Mouse (Mus musculus) lung, adult 2 months (tissue): ENCODE measurements around the gene Pgs1. TPM values are rescaled to one million over a fixed set of nuclear protein-coding genes. Genes with fewer than 3 reads are reported as not detected.

Experiments
- DNase-seq: peaks from one replicate; pipeline ENCODE4 v3.0.0; 2022
- H3K4me1 ChIP-seq: fragments of 200-500 bp; 2 replicates; pipeline ENCODE4 v1.6.1; 2011; ENCODE audit warnings: low read length; ENCODE audit not compliant: control insufficient read depth, insufficient read depth
- H3K4me3 ChIP-seq: fragments of 200-500 bp; replicated peaks from 2 replicates; pipeline ENCODE3; 2011; ENCODE audit warnings: low read depth, mild to moderate bottlenecking, control low read depth, low read length; ENCODE audit errors: extremely low read depth
- CTCF ChIP-seq: fragments of 200-500 bp; IDR thresholded peaks from 2 replicates; pipeline ENCODE4 v1.5.1; 2011; ENCODE audit warnings: mild to moderate bottlenecking, low read length, control low read depth; ENCODE audit not compliant: insufficient read depth
- POLR2A ChIP-seq: fragments of 200-500 bp; IDR thresholded peaks from 2 replicates; pipeline ENCODE4 v1.6.1; 2011; ENCODE audit warnings: low read depth, mild to moderate bottlenecking, control low read depth, low read length, borderline replicate concordance; ENCODE audit errors: extremely low read depth
- WGBS: fragments of 180-500 bp; shearing (Covaris S2); methylation state at CpG from one replicate; pipeline ENCODE4 v1.1.7; 2018; 5-methylcytosine and 5-hydroxymethylcytosine counted together
- polyA plus RNA-seq: library from polyadenylated mRNA; depleted of rRNA; stranded (reverse); fragments of >200 nt; gene quantifications from 2 replicates; pipeline ENCODE4 v1.2.3, GENCODE M21; 2012

The Pgs1 gene
- polyA plus RNA-seq, 1 experiment: 83.2 TPM

DNA sequence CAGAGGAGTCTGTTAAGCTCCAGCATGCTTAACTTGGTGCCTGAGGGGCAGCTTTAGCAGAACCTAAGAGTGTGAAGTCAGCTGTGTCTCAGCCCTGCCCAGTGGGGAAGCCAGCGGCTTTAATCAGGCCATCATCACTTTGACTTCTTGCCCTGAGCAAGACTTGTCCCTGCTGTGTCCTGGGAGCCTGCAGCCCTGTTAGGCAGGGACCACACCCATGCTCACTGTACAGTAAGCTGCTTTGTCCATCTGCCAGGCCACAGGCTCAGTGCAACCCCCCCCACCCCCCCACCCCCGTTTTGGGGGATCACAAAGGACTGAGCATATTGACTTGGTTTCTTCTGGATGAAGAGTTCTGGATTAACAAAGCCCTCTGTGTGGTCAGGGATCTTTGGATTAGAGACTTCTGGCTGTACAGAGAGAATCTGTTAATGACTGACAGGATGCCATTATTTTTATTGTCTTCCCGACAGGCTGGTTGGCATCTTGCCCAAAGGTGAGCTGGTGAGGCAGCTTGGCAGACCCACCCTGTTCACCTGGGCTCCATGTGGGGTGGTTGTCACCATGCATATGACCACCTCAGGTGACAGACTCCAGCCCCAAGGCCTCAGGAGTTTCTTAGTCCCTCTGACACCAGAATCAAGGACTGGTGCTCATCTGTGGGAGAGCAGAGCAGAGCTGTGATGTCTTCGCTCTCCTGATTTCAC, 23.9 kb downstream of the Pgs1 start:
- DNase-seq: no peak
- H3K4me1 ChIP-seq: peaks cover 24% of the 10 kb centered on the region
- no peak overlapping the region for H3K4me3 ChIP-seq
- TF ChIP-seq CTCF: no peak
- TF ChIP-seq POLR2A: no peak
- WGBS: 44% methylated on average over 4 of the region's 4 CpGs

- TF ChIP-seq POLR2A (no peak), CTCF (no peak)
- 52% methylated on average over 1 of the region's 1 CpGs for WGBS
- no peak overlapping the region for H3K4me3 ChIP-seq
- H3K4me1 ChIP-seq: peaks cover 20% of the 10 kb centered on the region
- no peak for DNase-seq
Measured at GRCm38 (mm10) chr11:118012595-118012994, 26.5 kb downstream of the Pgs1 start.

DNA sequence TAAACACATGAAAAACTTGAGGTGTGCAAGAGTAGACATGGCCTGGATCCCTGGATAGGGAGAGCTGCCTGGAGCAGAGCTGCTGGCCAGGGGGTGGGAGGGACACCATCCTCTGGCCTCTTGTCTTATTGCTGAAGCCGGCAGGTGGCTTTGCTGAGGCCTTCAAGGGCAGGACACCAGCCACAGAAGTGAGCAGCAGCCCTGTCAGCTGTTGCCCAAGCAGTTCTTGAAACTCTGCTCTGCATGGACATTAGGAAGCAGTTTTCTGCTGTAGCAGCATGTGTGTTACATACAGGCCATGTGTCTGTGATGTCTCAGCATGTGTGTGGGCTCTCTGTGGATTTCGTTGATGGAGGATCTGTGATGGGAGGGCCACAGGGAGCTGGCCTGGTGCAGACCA, 27.2 kb downstream of the Pgs1 start:
- Histone ChIP-seq H3K4me1 (peaks cover 15% of the 10 kb centered on the region), H3K4me3 (no peak overlapping the region)
- DNase-seq: no peak
- no peak for TF ChIP-seq POLR2A
- no peak for TF ChIP-seq CTCF
- 68% methylated on average over 2 of the region's 2 CpGs for WGBS

DNA sequence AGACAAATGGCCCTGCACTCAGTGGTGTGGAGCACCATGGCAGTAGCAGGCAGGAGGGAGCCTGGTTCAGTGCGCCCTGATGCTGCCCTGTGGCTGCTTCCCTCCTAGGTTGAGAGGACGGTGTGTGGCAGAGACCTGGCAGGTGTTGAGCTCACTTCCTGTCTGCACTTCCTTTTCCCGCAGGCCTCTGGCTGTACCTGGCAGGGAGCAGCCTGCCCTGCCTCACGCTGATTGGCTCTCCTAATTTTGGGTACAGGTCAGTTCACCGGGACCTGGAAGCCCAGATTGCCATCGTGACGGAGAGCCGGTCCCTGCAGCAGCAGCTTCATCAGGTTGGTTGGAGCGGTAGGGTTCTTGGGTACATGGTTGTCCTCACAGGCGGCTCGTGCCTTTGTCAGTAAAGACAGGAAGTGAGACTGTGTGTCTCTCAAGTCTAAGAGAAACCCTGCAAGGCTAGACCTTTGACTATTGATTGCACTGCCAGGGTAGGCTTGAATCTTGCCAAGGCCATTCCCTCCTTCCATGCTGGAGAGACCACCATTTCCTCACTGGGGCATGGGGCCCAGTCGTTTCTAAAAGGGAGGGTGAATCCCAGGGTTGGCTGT, 28.4 kb downstream of the Pgs1 start:
- Histone ChIP-seq H3K4me3 (no peak overlapping the region), H3K4me1 (peaks cover 8% of the 10 kb centered on the region)
- no peak for DNase-seq
- TF ChIP-seq CTCF (no peak), POLR2A (no peak)
- 71% methylated on average over 12 of the region's 12 CpGs for WGBS

DNA sequence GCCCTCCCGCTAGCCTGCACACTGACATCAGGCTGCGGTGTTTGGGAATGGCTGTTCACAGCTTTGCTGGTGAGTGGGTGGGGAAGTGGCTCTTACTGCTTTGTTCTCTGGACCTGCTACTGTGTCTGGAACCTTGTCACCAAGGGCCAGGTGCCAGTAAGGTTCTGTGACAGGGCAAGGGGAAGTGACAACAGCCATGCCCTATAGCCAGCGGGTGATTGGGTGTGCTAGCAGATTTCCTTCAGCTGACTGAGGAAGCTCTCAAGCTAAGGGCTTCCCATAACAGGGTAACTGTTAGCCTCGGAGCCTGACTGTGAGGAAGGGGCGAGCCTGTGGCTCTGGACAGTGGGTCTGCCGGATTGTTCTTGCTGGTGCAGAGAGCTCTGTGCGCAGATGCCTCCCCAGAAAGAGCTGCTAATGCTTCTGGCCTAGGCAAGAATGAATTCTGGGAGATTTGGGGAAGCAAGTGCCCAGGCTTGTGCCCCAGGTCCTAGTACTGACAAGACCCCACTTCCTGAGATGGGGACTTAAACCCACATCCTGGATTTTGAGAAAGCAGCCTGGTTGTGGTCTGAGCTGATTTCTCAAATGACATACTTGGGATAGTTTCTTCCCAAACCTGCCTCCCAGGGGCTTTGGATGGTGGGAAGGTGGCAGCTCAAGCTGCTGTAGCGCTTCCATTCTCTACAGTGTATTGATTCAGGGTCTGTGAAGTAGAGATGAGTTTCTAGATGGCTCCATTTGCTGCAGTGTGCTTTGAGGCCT, 29.5 kb downstream of the Pgs1 start:
- no peak overlapping the region for H3K4me3 ChIP-seq
- TF ChIP-seq POLR2A (no peak), CTCF (no peak)

DNA sequence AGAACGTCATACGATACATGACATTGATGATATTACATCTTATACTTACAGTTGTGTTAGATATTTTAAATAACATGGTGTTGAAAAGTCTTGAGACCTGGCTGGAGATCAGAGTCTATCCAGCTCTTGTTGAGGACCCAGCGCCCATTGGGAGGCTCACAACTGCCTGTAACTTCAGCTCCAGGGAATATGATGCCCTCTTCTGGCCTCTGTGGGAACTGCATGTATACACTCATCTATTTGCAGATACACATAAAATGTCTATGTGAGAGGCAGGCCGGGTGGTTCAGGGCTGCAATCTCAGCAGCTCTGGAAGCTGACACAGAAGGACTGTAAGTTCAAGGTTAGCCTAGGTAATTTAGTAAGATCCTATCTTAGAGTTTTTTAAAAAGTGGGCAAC, 32.2 kb downstream of the Pgs1 start:
- no peak for DNase-seq
- H3K4me3 ChIP-seq: no peak overlapping the region
- WGBS: 97% methylated on average over 4 of the region's 4 CpGs
- TF ChIP-seq CTCF: peak; percentile 30; the same call in 1 of the 2 replicates
- no peak for TF ChIP-seq POLR2A
- peaks cover 4% of the 10 kb centered on the region; the same call in 1 of the 2 replicates for H3K4me1 ChIP-seq

More for the DNA sequence above, 29.5 kb downstream of the Pgs1 start:
- no peak for DNase-seq
- WGBS: 83% methylated on average over 8 of the region's 8 CpGs
- peaks cover 6% of the 10 kb centered on the region for H3K4me1 ChIP-seq

DNA sequence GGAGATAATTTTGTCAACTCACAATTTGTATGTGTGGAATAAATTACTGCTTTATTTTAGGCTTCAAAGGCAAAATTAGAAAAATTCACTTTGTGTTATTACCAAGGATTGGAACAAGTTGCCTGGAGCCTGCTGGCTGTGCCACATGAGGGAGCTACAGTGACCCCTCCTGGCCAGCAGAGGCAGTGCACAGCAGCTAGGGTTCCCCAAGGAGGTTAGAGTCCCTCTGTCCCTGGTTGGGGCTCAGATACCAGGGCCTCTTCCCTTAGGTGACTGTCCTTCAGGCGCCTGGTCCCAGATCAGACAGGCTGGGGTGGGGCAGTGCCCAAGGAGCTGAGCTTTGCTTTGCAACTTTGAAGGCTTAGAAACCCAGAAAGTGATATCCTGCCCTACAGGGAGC, 35.7 kb downstream of the Pgs1 start:
- no peak overlapping the region for H3K4me3 ChIP-seq
- DNase-seq: peak; percentile 71
- WGBS: 56% methylated on average over 1 of the region's 1 CpGs

GRCm38 (mm10) chr11:118023475-118023874, 37.4 kb downstream of the Pgs1 start:
- no peak for DNase-seq
- H3K4me3 ChIP-seq: no peak overlapping the region
- TF ChIP-seq POLR2A (no peak), CTCF (no peak)
- H3K4me1 ChIP-seq: no peaks in the 10 kb centered on the region
- 81% methylated on average over 7 of the region's 7 CpGs for WGBS

More for the DNA sequence above, 35.7 kb downstream of the Pgs1 start:
- H3K4me1 ChIP-seq: no peaks in the 10 kb centered on the region
- TF ChIP-seq POLR2A: no peak
- peak; percentile 96 for TF ChIP-seq CTCF

GRCm38 (mm10) chr11:118024111-118024510, 38.0 kb downstream of the Pgs1 start:
- Histone ChIP-seq H3K4me1 (no peaks in the 10 kb centered on the region), H3K4me3 (no peak overlapping the region)
- 71% methylated on average over 2 of the region's 2 CpGs for WGBS
- TF ChIP-seq POLR2A: no peak
- no peak for TF ChIP-seq CTCF
- DNase-seq: no peak
